Mouse (Mus musculus): ENCODE measurements around the gene Malrd1. TPM values are rescaled to one million over a fixed set of nuclear protein-coding genes. Genes with fewer than 3 reads are reported as not detected.

The Malrd1 gene
- polyA plus RNA-seq (2014; fragmentation: Illumina TruSeq; extraction: RNeasy Lipid Tissue Mini Kit (QIAGEN cat#74804); ENCODE audit: low replicate concordance) = 62.0 TPM

DNA sequence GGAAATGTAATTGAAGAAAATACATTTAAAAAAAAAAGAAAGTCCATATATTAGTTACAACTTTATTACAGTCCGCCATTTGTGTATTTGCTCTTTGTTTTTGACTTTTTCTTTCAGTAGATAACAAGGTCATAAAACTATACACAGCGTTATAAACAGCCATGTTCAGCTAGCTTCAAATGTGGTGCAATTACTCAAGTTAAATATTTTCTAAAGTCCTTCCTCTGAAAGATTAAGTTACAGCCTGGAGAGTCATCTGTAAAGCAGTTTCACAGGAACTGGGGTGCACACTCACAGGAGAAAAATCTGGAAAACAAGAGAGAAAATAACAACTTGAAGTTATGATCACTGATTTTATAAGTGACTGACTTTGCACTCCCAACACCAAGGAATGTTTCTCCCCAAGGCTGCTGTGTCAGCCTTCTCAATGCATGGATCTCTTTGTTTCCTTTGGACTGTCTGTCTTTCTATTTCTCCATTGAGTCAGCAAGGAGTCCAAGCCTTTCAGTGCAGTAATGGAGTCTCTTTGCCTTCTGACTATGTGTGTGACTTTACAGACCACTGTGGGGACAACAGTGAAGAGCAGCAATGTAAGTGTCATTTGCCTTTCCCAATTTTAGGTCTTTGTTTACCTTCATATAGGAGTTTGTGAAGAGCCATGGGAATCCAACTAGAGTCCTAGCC is at the start of gene Malrd1:
TSS of gene Malrd1 (plus strand) at position 239 of the 684 bp plus-strand sequence.

